Mouse (Mus musculus): ENCODE measurements around the gene Sufu. TPM values are rescaled to one million over a fixed set of nuclear protein-coding genes. Genes with fewer than 3 reads are reported as not detected.

Gene Sufu
- total RNA-seq, 2 experiments from 2014 or later = 19.4 to 20.1 TPM

DNA sequence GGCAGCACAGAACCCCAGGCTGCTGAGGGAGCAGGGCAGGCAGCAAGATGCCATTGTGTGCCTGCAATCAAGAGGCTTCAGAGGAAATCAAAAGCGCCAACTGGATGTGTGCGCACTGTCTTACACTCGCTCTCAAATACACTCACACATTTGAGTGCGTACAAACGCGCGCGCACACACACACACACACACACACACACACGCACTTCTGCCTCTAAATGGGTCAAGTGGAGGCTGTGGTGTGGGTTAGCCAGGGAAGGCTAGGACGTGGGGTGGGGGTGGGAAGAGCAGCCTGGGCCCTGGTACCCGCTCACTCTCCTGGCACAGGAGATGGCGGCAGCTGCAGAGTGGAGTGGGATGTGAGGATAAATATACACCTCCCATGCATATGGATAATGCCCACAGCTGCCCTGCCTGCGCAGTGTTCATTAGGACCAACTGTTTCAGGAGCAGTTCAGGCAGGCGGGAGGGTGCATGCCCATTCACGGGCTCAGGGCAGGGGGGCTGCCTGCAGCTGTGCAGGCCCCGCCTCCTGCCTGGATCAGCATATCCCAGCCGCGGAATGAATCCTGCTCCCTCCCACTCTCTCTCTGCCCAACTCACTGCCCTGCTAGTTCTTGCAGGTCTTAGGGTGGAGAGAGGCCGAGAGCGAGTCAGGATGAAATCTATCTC is 126.9 kb downstream of the Sufu start:
- H3K4me3 ChIP-seq = peak overlapping the region; percentile 22
- peak overlapping the region; percentile 75 for H3K27ac ChIP-seq
- intact Hi-C loops (cut with DNase I) = loop anchor here (1.0 kb wide), 1 partner anchor 21 kb away; no protein-coding TSS in a partner anchor
- DNase-seq (ENCODE audit: extremely low spot score in 1 of 2, low spot score in 2 of 2) = peak; percentile 71 to 75
- TF ChIP-seq CTCF (IDR thresholded peaks at IDR 0.05) = no peak

DNA sequence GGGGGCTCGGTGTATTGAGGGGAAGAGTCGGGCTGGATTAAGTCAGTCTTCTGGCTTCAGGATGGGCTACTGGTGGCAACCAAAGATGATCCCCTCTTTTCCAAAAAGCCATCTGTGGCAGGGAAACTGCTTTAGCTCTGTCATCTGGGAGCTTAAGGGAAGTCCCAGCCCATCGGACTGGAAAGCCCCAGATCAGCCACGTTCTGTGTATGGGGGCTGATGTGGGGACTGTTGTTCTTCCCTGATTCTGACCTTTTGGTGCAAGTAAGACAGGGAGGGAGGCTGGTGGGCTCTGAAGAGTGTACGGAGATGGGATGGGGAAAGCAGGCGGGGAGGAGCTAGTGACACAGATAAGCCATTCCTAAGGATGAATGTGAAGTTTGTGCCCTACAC is 127.5 kb downstream of the Sufu start:
- intact Hi-C loops (cut with DNase I) = no loop called here
- H3K27ac ChIP-seq = peak overlapping the region; percentile 75
- no peak for TF ChIP-seq CTCF (IDR thresholded peaks at IDR 0.05)
- H3K4me3 ChIP-seq = peak overlapping the region; percentile 22; the same call in 1 of the 2 replicates
- no peak for DNase-seq (ENCODE audit: extremely low spot score in 1 of 2, low spot score in 2 of 2)

DNA sequence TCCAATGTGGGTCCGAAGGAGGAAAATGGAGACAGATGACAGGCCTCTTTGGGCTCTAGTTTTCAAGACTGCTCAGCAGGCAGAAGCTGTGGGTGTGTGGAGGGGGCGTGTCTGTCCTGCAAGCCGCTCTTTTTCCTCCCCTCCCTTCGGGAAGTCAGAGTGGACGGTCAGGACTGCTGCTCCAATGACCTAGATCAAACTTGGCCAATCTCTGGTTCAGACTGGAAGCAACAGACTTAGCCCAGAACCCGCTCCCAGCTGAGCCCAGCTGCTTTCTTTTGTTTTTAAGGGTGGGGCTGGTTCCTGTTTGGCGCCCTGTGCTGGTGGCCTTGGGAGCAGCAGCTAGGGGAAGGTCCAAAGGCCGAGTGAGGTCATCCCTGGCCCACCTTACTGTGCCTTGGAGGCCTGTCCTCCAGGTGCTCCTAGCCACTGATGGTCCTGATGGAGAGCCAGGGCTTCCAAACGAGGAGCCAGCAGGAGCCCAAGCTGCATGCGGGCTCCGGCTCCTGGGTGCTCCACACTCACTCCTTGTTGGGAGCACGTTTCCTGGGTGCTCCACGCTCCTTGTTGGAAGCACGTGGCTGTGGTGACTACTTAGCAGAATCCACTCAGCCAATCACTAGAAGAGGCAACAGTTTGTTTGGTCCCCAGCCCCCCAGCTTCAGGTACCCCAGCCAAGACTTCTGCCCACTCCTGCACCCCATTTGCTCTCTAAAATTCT is 128.1 kb downstream of the Sufu start:
- intact Hi-C loops (cut with DNase I) = loop anchor here (5.0 kb wide), 1 partner anchor 127 kb away; the partner anchor contains the start of genes Actr1a and Sufu
- H3K4me3 ChIP-seq = no peak overlapping the region
- peak overlapping the region; percentile 75; the same call in 1 of the 2 replicates for H3K27ac ChIP-seq
- peak; percentile 29 for TF ChIP-seq CTCF (IDR thresholded peaks at IDR 0.05)
- no peak for DNase-seq (ENCODE audit: extremely low spot score in 1 of 2, low spot score in 2 of 2)

DNA sequence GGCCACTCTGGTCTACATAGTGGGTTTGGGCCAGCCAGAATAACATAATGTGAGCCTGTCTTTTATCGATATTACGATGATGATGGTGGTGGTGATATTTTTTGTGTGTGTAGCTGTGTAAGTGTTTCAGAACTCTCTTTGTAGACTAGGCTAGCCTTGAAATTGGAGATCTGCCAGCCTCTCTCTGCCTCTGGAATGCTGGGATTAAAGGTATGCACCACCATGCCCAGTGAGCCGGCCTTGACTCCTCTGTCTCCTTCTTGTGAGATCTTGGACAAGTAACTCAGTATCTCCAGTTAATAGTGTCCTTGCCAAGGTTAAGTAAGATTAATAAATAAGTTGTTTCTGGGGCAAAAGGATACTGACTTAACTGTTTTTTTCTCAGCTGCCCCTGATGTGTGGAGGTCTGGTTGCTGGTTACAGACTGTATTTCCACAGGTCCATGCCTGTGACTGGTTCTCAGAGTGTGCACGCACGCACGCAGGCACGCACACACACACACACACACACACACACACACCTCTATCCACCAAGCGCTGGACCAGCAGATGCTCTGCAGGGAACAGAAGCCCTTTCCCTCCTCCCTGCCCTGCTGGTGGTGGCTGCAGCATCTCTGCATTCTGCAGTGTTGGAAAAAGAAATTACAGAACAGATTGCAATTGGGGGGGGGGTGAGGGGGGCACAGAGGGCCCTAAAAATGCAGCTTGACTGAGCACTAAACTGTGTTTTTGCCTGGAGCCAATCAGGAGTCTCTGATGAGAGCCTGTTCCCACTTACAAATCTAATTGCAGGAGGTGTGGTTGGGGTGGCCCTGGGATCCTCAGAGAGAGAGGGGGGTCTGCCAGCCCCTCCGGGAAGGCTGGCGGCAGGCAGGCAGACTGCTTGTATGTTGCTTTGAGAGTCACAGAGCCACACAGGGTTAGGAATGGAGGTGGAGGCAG is 129.3 kb downstream of the Sufu start:
- TF ChIP-seq CTCF (IDR thresholded peaks at IDR 0.05) = no peak
- intact Hi-C loops (cut with DNase I) = loop anchor here (5.0 kb wide), 1 partner anchor 129 kb away; the partner anchor contains the start of genes Actr1a and Sufu
- Histone ChIP-seq H3K27ac (no peak overlapping the region), H3K4me3 (no peak overlapping the region)
- DNase-seq (ENCODE audit: extremely low spot score in 1 of 2, low spot score in 2 of 2) = no peak

DNA sequence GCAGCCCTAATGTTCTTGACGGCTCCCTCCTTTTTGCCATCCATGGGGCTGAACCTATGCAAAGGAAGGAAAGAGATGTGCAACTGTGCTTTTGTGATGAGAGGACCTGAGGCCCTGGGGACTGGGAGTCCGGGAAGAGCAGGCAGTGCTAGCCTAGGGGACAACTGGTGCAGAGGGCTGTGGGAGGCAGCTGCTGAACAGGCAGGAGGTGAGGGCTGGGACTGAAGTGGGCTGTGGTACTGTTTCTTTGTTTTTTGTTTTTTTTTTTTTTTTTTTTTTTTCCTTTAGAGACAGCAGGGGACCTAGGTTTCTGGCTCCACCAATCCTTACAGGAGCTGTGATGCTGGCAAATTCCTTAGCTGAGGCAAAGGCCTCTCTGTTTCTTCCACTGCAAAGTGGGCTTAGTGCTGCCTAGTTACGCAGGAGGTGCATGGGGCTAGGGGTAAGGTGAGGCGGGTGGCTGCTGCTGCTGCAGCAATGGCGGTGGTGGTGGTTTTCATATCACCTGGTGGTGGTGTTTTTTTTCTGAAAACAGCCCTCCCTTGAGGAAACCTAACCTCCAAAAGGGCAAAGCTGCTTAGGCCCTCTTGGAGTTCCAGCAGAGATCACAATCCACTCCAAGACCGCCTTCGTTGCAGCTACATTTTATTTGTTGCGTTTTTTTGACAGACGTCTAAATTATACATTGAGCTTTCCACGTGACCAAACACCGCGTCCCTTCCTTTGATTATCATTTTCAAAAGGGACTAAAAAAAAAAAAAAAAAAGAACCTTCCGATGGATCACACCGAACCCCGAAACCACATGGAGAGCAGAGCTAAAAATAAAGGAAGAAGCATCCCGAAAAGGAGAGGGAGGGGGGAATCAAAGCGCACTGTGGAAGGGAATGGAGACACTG is 131.2 kb downstream of the Sufu start:
- TF ChIP-seq CTCF (IDR thresholded peaks at IDR 0.05) = no peak
- H3K27ac ChIP-seq = peak overlapping the region; percentile 88
- DNase-seq (ENCODE audit: extremely low spot score in 1 of 2, low spot score in 2 of 2) = no peak
- intact Hi-C loops (cut with DNase I) = loop anchor here (5.0 kb wide), 1 partner anchor 131 kb away; the partner anchor contains the start of genes Actr1a and Sufu
- peak overlapping the region; percentile 42 for H3K4me3 ChIP-seq

DNA sequence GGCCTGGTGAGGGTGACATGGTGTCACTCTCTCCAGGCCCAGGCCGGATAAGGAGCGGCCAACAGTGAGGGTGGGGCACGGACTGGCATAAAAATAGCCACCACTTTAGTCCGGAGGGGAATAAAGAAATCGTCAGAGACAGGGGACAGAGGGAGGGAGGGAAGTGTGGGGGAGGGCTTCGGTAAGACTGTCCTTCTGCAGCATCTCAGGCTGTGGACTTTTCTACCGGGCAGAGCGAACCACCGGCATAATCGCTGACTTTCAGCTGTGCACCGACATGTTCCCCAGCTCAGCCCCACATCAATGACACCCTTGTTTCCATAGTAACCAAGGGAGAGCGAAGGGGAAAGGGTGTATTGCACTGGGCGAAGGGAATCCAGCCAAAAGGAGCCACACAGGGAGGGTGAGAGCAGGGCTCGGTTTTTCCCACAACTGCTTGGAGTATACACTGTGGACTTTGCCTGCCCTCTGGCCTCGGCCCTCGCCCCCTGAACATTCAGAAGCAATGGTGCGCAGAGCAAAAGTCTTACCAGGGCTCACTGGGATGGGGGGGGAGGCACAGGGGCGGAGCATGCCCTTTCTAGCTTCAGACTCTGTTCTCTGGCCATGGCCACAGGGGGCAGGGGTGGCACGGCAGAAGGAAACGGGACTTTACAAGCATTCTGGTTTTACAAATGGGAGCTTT is 132.0 kb downstream of the Sufu start:
- no peak for DNase-seq (ENCODE audit: extremely low spot score in 1 of 2, low spot score in 2 of 2)
- Histone ChIP-seq H3K4me3 (peak overlapping the region; percentile 42), H3K27ac (peak overlapping the region; percentile 88)
- TF ChIP-seq CTCF (IDR thresholded peaks at IDR 0.05) = peak; percentile 23
- intact Hi-C loops (cut with DNase I) = loop anchor here (5.0 kb wide), 1 partner anchor 131 kb away; the partner anchor contains the start of genes Actr1a and Sufu

DNA sequence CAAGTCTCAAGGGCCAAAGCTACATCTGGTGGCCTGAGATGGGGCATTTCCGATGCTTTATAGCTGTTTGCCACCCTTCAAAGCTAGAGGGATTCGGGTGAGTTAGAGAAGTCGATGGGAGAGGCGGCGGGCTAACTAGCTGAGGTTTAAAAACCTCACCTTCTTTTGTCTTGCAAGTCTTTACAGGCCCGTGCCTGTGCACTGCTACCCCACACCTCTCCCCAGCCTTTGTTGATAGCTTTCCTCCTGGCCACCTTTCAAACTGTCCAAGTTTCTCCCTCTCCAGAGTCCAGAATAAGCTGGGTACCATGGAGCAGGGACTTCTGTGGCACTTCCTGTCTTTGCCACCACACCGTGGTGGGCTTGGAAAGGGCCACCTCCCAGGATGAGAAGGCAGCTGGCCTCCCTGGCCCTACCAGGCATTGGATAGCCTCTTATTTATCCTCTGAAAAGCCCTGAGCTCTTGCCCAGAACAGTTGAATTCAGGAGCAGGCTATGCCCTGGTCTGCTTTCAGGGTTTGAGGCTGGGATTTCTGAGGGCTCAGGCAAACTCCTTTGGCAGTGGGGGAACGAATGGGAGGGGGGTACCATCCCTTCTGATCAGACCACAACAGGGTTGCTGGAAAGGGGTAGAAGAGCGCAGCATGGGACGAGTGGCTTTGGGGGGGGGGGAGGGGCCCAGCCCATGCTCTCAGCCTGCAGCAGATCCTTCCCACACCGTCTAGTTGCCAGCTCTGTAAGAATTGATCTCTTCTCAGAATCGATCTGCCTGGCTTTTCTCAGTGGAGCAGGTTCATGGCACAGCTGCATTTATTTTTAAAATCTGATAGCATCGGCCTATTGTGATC is 133.1 kb downstream of the Sufu start:
- TF ChIP-seq CTCF (IDR thresholded peaks at IDR 0.05) = no peak
- intact Hi-C loops (cut with DNase I) = loop anchor here (5.0 kb wide), 1 partner anchor 133 kb away; the partner anchor contains the start of genes Actr1a and Sufu
- no peak for DNase-seq (ENCODE audit: extremely low spot score in 1 of 2, low spot score in 2 of 2)
- Histone ChIP-seq H3K4me3 (no peak overlapping the region), H3K27ac (peak overlapping the region; percentile 88)

DNA sequence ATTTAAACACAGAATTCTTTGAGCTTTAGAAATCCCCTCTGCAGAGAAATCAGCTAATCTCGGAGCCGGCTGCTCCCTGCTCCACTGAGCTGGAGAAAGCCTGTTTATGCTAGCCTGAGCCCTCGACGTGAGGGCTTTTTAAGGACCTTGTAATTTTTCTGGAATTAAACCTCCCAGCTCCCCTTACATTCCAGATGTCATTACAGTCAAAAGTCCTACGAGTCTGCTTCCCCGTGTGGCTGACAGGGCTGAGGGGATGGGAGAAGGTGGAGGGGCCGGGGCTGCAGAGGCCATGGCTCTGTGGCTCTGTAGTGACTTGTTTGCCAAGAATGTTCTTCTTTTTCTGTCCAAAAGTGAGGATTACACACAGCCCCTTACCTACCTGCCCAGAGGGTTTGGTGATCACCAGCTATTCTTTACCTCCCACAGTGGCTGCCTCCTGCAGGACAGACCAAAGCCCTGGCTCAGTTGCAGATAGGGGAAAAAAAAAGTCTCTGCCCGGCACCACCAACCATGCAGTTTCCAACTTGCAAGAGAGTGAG is 133.8 kb downstream of the Sufu start:
- Histone ChIP-seq H3K4me3 (no peak overlapping the region), H3K27ac (peak overlapping the region; percentile 88)
- intact Hi-C loops (cut with DNase I) = no loop called here
- TF ChIP-seq CTCF (IDR thresholded peaks at IDR 0.05) = no peak; the same call in 1 of the 2 replicates
- no peak for DNase-seq (ENCODE audit: extremely low spot score in 1 of 2, low spot score in 2 of 2)
